8 mouse cellular contexts compared by ENCODE assay signal in the genomic region with DNA sequence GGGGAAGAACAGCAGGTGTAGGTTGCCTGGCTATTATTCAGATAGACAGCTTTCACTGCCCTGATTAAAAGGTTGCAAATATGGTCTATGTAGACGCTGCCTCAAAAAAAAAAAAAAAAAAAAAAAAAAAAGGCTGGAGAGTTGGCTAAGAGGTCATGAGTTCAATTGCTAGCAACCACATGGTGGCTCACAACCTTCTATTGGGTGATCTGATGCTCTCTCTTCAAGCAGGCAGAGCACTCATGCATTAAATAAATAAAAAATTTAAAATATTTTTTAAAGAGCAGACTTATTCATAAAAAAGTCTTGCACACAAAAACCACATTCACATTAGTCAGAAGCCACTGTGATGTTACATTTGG. TPM values are rescaled to one million over a fixed set of nuclear protein-coding genes. Genes with fewer than 3 reads are reported as not detected.
DNase-seq lines count a peak whose midpoint lies in the region; ATAC-seq lines count a peak whose summit lies in the region.

No protein-coding gene starts in this region.

- H3K36me3 ChIP-seq in limb, embryonic 15.5 days: peaks cover 64% of the 10 kb centered on the region

- H3K27ac ChIP-seq in limb, embryonic 15.5 days: peak overlapping the region; percentile 99

- peak overlapping the region; percentile 92 for H3K9ac ChIP-seq in limb, embryonic 15.5 days

- H3K4me3 ChIP-seq in limb, embryonic 15.5 days: peak overlapping the region; percentile 70

- H3K27me3 ChIP-seq in limb, embryonic 15.5 days: no peaks in the 10 kb centered on the region

- ATAC-seq in limb, embryonic 15.5 days (ENCODE audit: insufficient number of reproducible peaks, low FRiP score, low TSS enrichment, low read depth): no peak

- WGBS in limb, embryonic 15.5 days: 0% methylated on average over 1 of the region's 1 CpGs

- H3K9me3 ChIP-seq in limb, embryonic 15.5 days: no peaks in the 10 kb centered on the region

- peaks cover 30% of the 10 kb centered on the region for H3K4me1 ChIP-seq in limb, embryonic 15.5 days

- intact Hi-C loops in left cerebral cortex, postnatal 14 days (cut with DNase I): no loop called here

- peak overlapping the region; percentile 83 for H3K4me2 ChIP-seq in limb, embryonic 15.5 days

- DNase-seq in embryo, embryonic 10 days (ENCODE audit: low spot score): peak; percentile 51
- no peak for DNase-seq in embryo, embryonic 9.5 days (ENCODE audit: extremely low spot score)
- peak; percentile 60 for DNase-seq in retina, embryonic 14.5 days (ENCODE audit: low spot score)
- DNase-seq in retina, postnatal 1 day: no peak
- DNase-seq in yolk sac, embryonic 10.5 days (ENCODE audit: low spot score): peak; percentile 15
- no peak for DNase-seq in left cerebral cortex, postnatal 14 days (ENCODE audit: low spot score in 2 of 2)
- DNase-seq in cerebellum, adult 8-10 months: no peak

RNA-seq across cellular contexts. Expression of a gene that starts 1.2 kb away (rescaled TPM):
- 218 and 219 TPM in 2 replicates for polyA plus RNA-seq in limb, embryonic 15.5 days (2015; fragmentation: Nextera tagmentation; extraction: Ambion mirVana)
- 100 to 1,000 TPM; 122 to 134 TPM for total RNA-seq in left cerebral cortex, postnatal 14 days (2021)

RNA-seq across cellular contexts. Expression of a gene that starts 8.5 kb away (rescaled TPM):
- 562 and 570 TPM in 2 replicates for polyA plus RNA-seq in limb, embryonic 15.5 days (2015; fragmentation: Nextera tagmentation; extraction: Ambion mirVana)
- 100 to 1,000 TPM; 587 to 604 TPM for total RNA-seq in left cerebral cortex, postnatal 14 days (2021)

RNA-seq across cellular contexts. Expression of a gene that starts 10.7 kb away (rescaled TPM):
- 6.1 and 6.8 TPM in 2 replicates for polyA plus RNA-seq in limb, embryonic 15.5 days (2015; fragmentation: Nextera tagmentation; extraction: Ambion mirVana)
- 10 to 100 TPM; 19.9 to 24.1 TPM for total RNA-seq in left cerebral cortex, postnatal 14 days (2021)

RNA-seq across cellular contexts. Expression of a gene that starts 35.3 kb away (rescaled TPM):
- polyA plus RNA-seq in limb, embryonic 15.5 days (2015; fragmentation: Nextera tagmentation; extraction: Ambion mirVana): 94.8 and 110 TPM in 2 replicates
- 10 to 100 TPM; 26.6 to 29.1 TPM for total RNA-seq in left cerebral cortex, postnatal 14 days (2021)

RNA-seq across cellular contexts. Expression of a gene that starts 41.9 kb away (rescaled TPM):
- polyA plus RNA-seq in limb, embryonic 15.5 days (2015; fragmentation: Nextera tagmentation; extraction: Ambion mirVana): 0.91 and 0.99 TPM in 2 replicates
- 10 to 100 TPM in 1 of 2 experiments, 1 to 10 TPM in 1; 7.6 to 10.6 TPM for total RNA-seq in left cerebral cortex, postnatal 14 days (2021)

Comparison
In these comparisons a context has a peak if more than half of its experiments do, and no peak if none do; other contexts are left out.
1. DNase-seq: peak in embryo, embryonic 10 days (single experiment), retina, embryonic 14.5 days (single experiment) and yolk sac, embryonic 10.5 days (single experiment); none in embryo, embryonic 9.5 days (single experiment), retina, postnatal 1 day (single experiment), left cerebral cortex, postnatal 14 days (0 of 2) and cerebellum, adult 8-10 months (single experiment).